Mouse (Mus musculus) thymus, adult 18-20 months (tissue): Measurements from ENCODE around the gene Gm10230.
"Not testable (repeated sequence)": the region's sequence is repeated elsewhere in the genome, so short reads cannot be mapped to it uniquely, and the experiment has no call there.

Experiments used
- DNase-seq, 2 experiments: peaks; one replicate each; pipeline ENCODE4 v3.0.0; 2022; ENCODE audit warnings: mixed read lengths in 2 of 2

Gene Gm10230

DNA sequence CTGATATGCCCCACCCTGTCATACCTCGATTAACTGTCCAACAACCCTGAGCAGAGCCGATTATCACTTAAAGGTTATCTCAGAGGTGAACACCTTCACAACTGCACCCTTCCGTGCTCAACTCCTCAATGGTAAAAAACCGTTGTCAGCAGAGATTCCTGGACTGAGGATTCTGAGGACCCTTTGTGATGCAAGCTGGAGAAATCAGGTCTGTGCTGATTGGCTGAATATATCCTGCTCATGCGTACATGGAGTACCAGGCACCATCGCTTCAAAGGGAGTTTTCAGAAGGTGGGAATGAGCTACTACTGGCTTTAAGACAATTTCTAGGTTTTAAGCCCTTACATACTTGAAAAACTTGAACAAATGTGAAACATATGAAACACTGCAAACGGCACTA is at the start of gene Gm10230:
TSS of gene Gm10230 (minus strand) at position 101 of the 400 bp plus-strand sequence.
- DNase-seq: not testable (repeated sequence)
